Mouse (Mus musculus): ENCODE measurements around the gene Cstf3. TPM values are rescaled to one million over a fixed set of nuclear protein-coding genes. Genes with fewer than 3 reads are reported as not detected.

Cstf3 gene
- polyA plus RNA-seq, 1 experiment from 2014 or later, result 74.4 TPM

DNA sequence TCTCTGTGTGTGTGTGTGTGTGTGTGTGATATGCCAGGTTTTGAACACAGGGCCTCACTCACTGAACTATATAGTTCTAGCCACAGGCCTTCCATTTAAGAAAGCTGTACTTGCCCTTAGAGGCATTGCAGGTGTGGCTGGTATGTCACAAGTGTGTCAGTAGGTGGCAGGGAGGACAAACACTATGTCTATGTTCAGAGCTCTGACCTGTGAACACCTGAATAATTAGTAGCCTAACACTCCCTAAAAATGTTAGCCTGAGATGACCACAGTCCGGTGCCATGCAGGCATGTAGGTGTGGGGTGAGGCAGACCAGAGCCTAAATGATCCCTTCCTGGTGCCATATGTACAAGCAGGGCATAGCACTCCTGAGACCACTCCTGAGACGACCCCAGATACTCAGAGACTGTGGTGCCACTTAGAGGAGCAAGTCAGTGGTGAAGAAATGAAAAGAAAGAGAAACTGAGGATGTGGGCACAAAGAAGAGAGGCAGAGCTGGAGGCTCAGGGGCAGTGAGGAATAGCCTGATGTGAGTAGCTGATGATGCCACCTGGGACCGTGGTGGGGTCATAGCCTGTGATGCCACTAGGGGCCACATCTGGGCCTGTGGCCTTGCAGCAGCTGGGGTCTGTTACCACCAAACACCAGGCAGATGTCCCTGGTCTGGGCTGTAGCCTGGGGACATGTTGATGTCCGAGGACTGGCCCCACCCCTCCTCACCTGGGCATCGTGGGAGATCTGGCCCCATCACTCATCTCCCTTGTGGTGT lies 11.3 kb upstream of the Cstf3 start:
- no peak overlapping the region for H3K4me3 ChIP-seq (replicated peaks)
- H3K27me3 ChIP-seq, result no peaks in the 10 kb centered on the region
- no peak overlapping the region for H3K27ac ChIP-seq
- no peak overlapping the region for H3K9ac ChIP-seq
- H3K4me1 ChIP-seq, result 0 out of 2 replicates have a peak, but pooled peaks cover 3% of the 10 kb centered on the region
- H3K4me2 ChIP-seq, result no peak overlapping the region
- WGBS, result 74% methylated on average over 5 of the region's 5 CpGs
- 0 out of 2 replicates have a peak, but pooled peaks have one; percentile 29 for ATAC-seq (replicated peaks; ENCODE audit: low FRiP score)
- no peaks in the 10 kb centered on the region for H3K9me3 ChIP-seq (replicated peaks)
- no peaks in the 10 kb centered on the region for H3K36me3 ChIP-seq

DNA sequence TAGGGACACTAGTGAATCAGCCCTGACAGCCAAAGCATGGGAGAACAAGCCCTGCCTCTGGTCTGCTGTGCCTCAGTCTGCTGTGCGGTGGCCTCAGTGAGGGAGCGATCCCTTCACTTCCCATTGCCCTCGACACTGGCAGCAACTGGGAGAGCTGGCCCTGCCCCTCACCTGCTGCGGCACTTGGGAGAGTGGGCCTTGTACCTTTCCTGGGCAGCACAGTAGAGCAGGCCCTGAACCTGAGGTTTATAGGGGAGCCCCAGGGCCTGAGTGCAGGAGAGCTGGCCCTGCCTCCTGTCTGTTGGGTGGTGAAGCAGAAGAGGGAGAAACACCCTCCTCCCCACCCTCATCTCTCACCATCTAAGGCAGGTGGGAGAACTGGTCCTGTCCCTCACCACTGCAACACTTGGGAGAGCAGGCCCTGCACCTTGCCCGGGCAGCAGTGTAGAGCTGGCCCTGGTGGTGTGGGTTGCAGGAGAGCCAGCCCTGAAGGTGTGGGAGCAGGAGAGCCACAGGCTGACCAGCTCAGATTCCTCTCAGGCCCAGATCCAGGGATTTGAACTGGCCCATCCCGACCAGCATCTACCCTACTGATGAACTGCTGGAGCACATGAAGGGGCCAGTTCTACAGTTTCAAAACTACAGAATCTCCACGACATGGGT lies 10.4 kb upstream of the Cstf3 start:
- Histone ChIP-seq H3K27ac (no peak overlapping the region), H3K27me3 (no peaks in the 10 kb centered on the region), H3K4me1 (0 out of 2 replicates have a peak, but pooled peaks cover 3% of the 10 kb centered on the region), H3K9ac (no peak overlapping the region), H3K4me3 (replicated peaks) (no peak overlapping the region), H3K4me2 (no peak overlapping the region), H3K36me3 (no peaks in the 10 kb centered on the region), H3K9me3 (replicated peaks) (no peaks in the 10 kb centered on the region)
- WGBS, result 81% methylated on average over 7 of the region's 7 CpGs
- 0 out of 2 replicates have a peak, but pooled peaks have one; percentile 58 for ATAC-seq (replicated peaks; ENCODE audit: low FRiP score)

DNA sequence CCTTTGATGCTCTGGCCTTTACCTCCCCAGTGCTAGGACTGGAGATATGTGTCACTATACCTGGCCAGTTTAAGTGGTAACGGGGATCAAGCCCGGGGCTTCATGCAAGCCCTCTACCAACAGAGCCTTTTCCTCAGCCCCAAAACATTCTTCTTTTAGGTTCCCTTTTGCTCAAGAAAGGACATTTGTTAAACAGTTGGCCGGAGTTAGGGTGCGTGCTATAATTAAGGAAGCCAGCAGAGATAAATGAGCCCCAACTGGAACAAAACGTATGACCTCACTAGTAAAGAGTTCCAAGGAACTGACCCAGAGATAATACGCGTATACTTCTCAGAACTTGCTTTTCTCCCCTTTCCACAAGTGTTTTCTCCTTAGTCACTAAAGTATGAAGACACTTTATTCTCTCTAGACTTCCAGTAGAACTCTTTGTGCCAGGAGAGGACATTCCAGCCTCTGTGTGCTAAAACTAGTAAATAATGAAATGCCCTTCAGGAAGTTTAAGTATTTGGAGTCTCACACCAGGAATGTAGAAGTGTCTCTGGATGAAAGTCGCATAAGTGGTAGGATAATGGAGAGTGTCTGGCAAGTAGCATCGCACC lies 8.9 kb upstream of the Cstf3 start:
- Histone ChIP-seq H3K27me3 (no peaks in the 10 kb centered on the region), H3K36me3 (no peaks in the 10 kb centered on the region), H3K4me2 (no peak overlapping the region), H3K27ac (no peak overlapping the region), H3K4me1 (0 out of 2 replicates have a peak, but pooled peaks cover 3% of the 10 kb centered on the region), H3K9me3 (replicated peaks) (no peaks in the 10 kb centered on the region), H3K9ac (no peak overlapping the region), H3K4me3 (replicated peaks) (no peak overlapping the region)
- ATAC-seq (replicated peaks; ENCODE audit: low FRiP score), result no peak
- 77% methylated on average over 9 of the region's 9 CpGs for WGBS

DNA sequence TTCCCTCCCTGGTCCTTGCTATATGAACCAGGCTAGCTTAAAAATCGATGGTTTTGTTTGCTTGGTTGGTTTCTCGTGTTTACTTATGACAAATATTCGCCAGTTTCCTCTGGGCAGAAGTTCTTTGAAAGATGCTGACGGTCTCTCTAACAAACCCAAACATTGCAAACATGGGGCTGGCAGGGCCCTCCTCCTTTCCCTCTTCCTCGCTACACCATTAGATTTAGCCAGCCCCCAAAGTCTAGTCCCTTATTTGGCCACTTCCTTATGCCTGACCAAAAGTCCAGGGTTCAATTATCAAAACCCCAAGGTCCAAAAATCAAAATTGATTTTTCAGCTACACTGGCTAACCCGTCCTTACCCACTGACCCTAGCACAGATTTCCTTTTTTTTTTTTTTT lies 7.3 kb upstream of the Cstf3 start:
- H3K9me3 ChIP-seq (replicated peaks), result no peaks in the 10 kb centered on the region
- 0 out of 2 replicates have a peak, but pooled peaks cover 3% of the 10 kb centered on the region for H3K4me1 ChIP-seq
- H3K27me3 ChIP-seq, result no peaks in the 10 kb centered on the region
- H3K27ac ChIP-seq, result no peak overlapping the region
- H3K36me3 ChIP-seq, result no peaks in the 10 kb centered on the region
- WGBS, result 80% methylated on average over 6 of the region's 6 CpGs
- ATAC-seq (replicated peaks; ENCODE audit: low FRiP score), result no peak
- H3K4me2 ChIP-seq, result no peak overlapping the region
- H3K4me3 ChIP-seq (replicated peaks), result no peak overlapping the region
- no peak overlapping the region for H3K9ac ChIP-seq

DNA sequence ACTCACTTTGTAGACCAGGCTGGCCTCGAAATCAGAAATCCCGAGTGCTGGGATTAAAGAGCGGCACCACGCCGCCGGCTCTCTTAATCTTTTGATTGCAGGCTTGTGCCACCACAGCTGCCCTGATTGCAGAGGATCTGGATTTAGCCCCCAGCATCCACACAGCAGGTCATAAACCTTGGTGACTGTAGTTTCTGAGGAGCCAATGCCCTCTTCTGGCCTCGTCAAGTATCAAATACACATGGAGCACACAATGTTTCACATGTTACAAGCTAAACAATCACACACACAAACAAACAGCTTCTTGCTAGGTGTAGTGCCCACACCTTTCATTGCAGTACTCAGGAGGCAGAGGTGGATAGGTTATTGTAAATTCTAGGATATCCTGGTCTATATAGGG lies 6.1 kb upstream of the Cstf3 start:
- H3K27me3 ChIP-seq, result no peaks in the 10 kb centered on the region
- peaks cover 5% of the 10 kb centered on the region for H3K4me1 ChIP-seq
- no peak overlapping the region for H3K4me3 ChIP-seq (replicated peaks)
- no peak for ATAC-seq (replicated peaks; ENCODE audit: low FRiP score)
- H3K27ac ChIP-seq, result no peak overlapping the region
- H3K9me3 ChIP-seq (replicated peaks), result no peaks in the 10 kb centered on the region
- no peak overlapping the region for H3K4me2 ChIP-seq
- no peak overlapping the region for H3K9ac ChIP-seq
- no peaks in the 10 kb centered on the region for H3K36me3 ChIP-seq
- 81% methylated on average over 7 of the region's 7 CpGs for WGBS

DNA sequence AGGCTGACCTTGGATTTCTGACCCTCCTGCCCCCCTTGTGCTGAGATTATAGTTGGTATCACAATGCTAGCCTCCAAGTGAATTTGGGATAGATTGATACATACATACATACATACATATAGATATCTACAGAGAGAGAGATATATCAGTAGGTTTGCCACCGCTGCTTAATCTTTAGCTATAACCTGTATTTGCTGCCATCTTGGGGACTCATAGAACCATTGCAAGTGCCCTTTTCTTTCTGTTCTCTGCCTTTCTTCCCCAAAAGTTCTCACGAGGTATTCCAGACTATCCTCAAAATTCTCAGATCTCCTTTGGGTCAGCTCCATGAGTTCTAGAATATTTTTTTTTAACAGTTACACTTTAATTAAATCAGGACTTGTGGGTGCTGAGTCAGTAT lies 4.7 kb upstream of the Cstf3 start:
- Histone ChIP-seq H3K4me3 (replicated peaks) (no peak overlapping the region), H3K4me1 (peaks cover 8% of the 10 kb centered on the region), H3K9me3 (replicated peaks) (no peaks in the 10 kb centered on the region), H3K36me3 (no peaks in the 10 kb centered on the region), H3K27ac (no peak overlapping the region), H3K27me3 (no peaks in the 10 kb centered on the region), H3K9ac (no peak overlapping the region), H3K4me2 (no peak overlapping the region)
- 37% methylated on average over 2 of the region's 2 CpGs for WGBS
- no peak for ATAC-seq (replicated peaks; ENCODE audit: low FRiP score)

DNA sequence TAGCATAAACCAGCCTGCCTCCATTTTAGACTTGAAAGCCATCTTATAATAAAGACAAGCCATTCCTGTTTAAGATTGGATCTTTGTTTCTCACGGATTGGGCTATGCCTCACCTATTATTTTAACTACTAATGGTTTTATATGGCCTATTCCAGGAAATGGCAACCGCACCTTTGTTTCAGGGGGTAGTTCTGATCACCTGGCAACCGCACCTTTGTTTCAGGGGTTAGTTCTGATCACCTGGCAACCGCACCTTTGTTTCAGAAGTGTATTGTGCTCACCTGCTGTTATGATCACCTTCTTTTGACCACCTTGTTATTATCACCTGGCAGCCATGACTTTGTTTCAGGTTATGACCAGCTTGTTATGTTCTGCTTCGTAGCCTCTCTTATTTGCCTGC lies 1.8 kb upstream of the Cstf3 start:
- Histone ChIP-seq H3K27me3 (no peaks in the 10 kb centered on the region), H3K9ac (no peak overlapping the region), H3K36me3 (no peaks in the 10 kb centered on the region), H3K9me3 (replicated peaks) (no peaks in the 10 kb centered on the region), H3K4me1 (peaks cover 18% of the 10 kb centered on the region), H3K4me3 (replicated peaks) (no peak overlapping the region), H3K4me2 (no peak overlapping the region), H3K27ac (no peak overlapping the region)
- no peak for ATAC-seq (replicated peaks; ENCODE audit: low FRiP score)
- 91% methylated on average over 5 of the region's 5 CpGs for WGBS

DNA sequence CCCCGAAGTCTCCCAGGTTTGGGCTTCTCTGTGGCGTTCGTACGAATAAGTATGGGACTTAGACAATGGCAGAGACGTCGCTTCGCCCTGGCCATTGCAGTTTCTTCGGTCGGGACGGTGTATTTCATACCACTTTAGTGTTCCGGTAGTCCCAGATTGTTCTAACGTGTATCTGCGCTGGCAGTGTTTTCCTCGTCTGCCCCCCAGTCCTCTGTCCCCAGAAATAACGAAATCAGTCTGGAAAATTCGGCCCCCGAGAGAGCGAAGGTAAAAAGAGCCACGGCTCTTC lies 450 bp downstream of the Cstf3 start:
- ATAC-seq (replicated peaks; ENCODE audit: low FRiP score), result no peak
- H3K4me1 ChIP-seq, result peaks cover 23% of the 10 kb centered on the region
- peak overlapping the region; percentile 71 for H3K4me3 ChIP-seq (replicated peaks)
- no peaks in the 10 kb centered on the region for H3K27me3 ChIP-seq
- no peaks in the 10 kb centered on the region for H3K9me3 ChIP-seq (replicated peaks)
- H3K27ac ChIP-seq, result peak overlapping the region; percentile 89
- peak overlapping the region; percentile 72 for H3K4me2 ChIP-seq
- under 1% methylated on average over 19 of the region's 19 CpGs for WGBS
- H3K9ac ChIP-seq, result peak overlapping the region; percentile 87
- no peaks in the 10 kb centered on the region for H3K36me3 ChIP-seq

DNA sequence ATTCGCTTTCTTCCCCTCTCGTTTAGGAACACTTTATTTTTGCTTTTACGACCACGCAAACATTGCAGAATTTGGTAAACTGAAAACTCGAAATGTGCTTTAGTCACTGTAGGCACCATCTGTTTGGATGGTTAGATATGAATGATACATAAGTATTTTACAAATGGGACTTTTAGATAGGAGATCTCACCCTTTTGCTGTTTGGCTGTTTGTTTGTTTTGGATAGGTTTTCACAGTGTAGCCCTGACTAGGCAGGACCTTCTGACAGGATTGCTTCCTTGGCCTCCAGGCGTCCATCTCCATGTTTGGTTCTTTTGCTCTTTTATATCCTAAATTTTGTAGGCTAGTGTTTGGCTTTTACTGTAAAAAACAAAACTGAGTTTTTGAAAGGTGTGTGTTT lies 818 bp downstream of the Cstf3 start:
- no peaks in the 10 kb centered on the region for H3K36me3 ChIP-seq
- under 1% methylated on average over 6 of the region's 6 CpGs for WGBS
- peak overlapping the region; percentile 87 for H3K9ac ChIP-seq
- H3K27ac ChIP-seq, result peak overlapping the region; percentile 89
- H3K4me2 ChIP-seq, result peak overlapping the region; percentile 72
- H3K4me1 ChIP-seq, result peaks cover 23% of the 10 kb centered on the region
- ATAC-seq (replicated peaks; ENCODE audit: low FRiP score), result no peak
- H3K4me3 ChIP-seq (replicated peaks), result peak overlapping the region; percentile 71
- H3K9me3 ChIP-seq (replicated peaks), result no peaks in the 10 kb centered on the region
- no peaks in the 10 kb centered on the region for H3K27me3 ChIP-seq

DNA sequence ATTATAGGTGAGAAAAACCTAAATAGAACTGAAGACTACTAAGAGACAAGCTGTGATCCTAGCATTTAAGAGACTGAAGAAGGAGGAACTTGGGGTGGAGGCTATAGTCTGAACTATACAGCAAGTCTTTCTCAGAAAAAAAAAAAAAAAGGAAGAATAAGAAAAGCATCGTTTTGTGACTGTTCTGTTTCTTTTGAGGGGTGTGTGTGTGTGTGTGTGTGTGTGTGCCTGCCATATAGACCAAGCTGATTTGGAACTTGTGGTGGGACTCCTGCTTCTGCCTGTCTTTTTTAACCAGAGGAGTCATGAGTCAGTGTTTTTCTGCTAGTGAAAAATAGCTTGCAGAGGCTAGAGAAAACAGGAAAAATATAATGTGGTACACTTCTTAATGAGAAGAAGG lies 4.7 kb downstream of the Cstf3 start:
- no peak overlapping the region for H3K27ac ChIP-seq
- no peaks in the 10 kb centered on the region for H3K27me3 ChIP-seq
- no peak for ATAC-seq (replicated peaks; ENCODE audit: low FRiP score)
- 40% methylated on average over 1 of the region's 1 CpGs for WGBS
- peaks cover 21% of the 10 kb centered on the region for H3K4me1 ChIP-seq
- no peak overlapping the region for H3K4me3 ChIP-seq (replicated peaks)
- peaks cover 6% of the 10 kb centered on the region for H3K36me3 ChIP-seq
- H3K4me2 ChIP-seq, result no peak overlapping the region
- H3K9ac ChIP-seq, result no peak overlapping the region
- no peaks in the 10 kb centered on the region for H3K9me3 ChIP-seq (replicated peaks)

DNA sequence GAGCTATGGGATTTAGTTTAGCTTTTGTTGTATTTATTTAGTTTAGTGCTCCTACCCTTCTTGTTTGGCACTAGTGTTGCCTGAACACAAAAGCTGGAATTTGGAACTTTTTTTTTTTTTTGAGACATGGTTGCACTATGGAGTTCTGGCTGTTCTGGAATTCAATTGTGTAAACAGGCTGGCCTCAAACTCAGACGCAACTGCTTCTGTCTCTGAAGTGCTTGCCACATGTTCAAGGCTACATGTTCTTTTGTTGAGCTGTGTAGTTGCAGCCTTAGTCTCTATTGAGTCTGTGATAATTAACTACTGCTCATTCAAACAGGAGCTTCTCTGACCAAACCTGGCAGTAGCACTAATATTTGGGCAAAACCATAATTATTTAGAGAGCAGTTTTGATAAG lies 13.1 kb downstream of the Cstf3 start:
- Histone ChIP-seq H3K27me3 (no peaks in the 10 kb centered on the region), H3K36me3 (peaks cover 17% of the 10 kb centered on the region), H3K4me2 (no peak overlapping the region), H3K27ac (no peak overlapping the region), H3K9ac (no peak overlapping the region), H3K9me3 (replicated peaks) (no peaks in the 10 kb centered on the region), H3K4me3 (replicated peaks) (no peak overlapping the region), H3K4me1 (no peaks in the 10 kb centered on the region)
- WGBS, result 77% methylated on average over 1 of the region's 1 CpGs
- no peak for ATAC-seq (replicated peaks; ENCODE audit: low FRiP score)

DNA sequence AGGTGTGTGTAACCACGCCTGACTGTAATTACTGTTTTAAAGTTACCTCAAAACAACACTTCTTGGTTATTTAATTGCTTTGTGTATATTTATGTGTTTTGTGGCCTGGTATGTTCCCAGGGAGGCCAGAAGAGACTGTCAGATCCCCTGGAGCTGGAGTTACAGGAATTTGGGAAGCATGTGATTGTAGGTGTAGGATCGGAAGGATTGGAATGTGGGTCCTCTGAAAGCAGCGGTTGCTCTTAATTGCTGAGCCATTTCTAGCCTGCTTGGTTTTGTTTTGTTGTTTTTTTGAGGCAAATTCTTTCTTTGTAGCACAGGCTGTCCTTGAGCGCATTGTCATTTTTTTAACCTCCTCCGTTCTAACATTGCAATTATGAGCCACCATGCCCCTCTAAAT lies 14.4 kb downstream of the Cstf3 start:
- Histone ChIP-seq H3K9me3 (replicated peaks) (no peaks in the 10 kb centered on the region), H3K9ac (no peak overlapping the region), H3K4me2 (no peak overlapping the region), H3K27ac (no peak overlapping the region), H3K36me3 (peaks cover 16% of the 10 kb centered on the region), H3K4me1 (no peaks in the 10 kb centered on the region), H3K27me3 (no peaks in the 10 kb centered on the region), H3K4me3 (replicated peaks) (no peak overlapping the region)
- ATAC-seq (replicated peaks; ENCODE audit: low FRiP score), result no peak
- 74% methylated on average over 5 of the region's 5 CpGs for WGBS

All from kidney, embryonic 15.5 days (tissue).